8 mouse cellular contexts compared by ENCODE assay signal in genomic region chr17:43883016-43883415, GRCm38 (mm10).
DNase-seq lines count a peak whose midpoint lies in the region; ATAC-seq and TF ChIP-seq lines count a peak whose summit lies in the region.

No protein-coding gene starts in this region.

- H3K4me2 ChIP-seq in midbrain, embryonic 12.5 days (replicated peaks), result no peak overlapping the region

- H3K9me3 ChIP-seq in midbrain, embryonic 12.5 days, result no peaks in the 10 kb centered on the region
- H3K9me3 ChIP-seq in midbrain, embryonic 10.5 days (replicated peaks), result no peaks in the 10 kb centered on the region

- H3K9ac ChIP-seq in midbrain, embryonic 12.5 days (replicated peaks), result no peak overlapping the region

- H3K27ac ChIP-seq in midbrain, embryonic 12.5 days (replicated peaks), result no peak overlapping the region
- no peak overlapping the region for H3K27ac ChIP-seq in midbrain, embryonic 10.5 days (replicated peaks)
- H3K27ac ChIP-seq in cortical plate, adult 2 months (ENCODE audit: insufficient read depth, low read length), result no peak overlapping the region

- H3K4me3 ChIP-seq in midbrain, embryonic 12.5 days, result no peak overlapping the region
- no peak overlapping the region for H3K4me3 ChIP-seq in midbrain, embryonic 10.5 days
- no peak overlapping the region for H3K4me3 ChIP-seq in cortical plate, adult 2 months (ENCODE audit: insufficient read depth, low read length)

- no peaks in the 10 kb centered on the region for H3K36me3 ChIP-seq in midbrain, embryonic 12.5 days
- no peaks in the 10 kb centered on the region for H3K36me3 ChIP-seq in midbrain, embryonic 10.5 days

- no peaks in the 10 kb centered on the region for H3K27me3 ChIP-seq in midbrain, embryonic 12.5 days
- no peaks in the 10 kb centered on the region for H3K27me3 ChIP-seq in midbrain, embryonic 10.5 days (ENCODE audit: low read depth, poor library complexity, severe bottlenecking)

- 0 out of 2 replicates have a peak, but pooled peaks have one; percentile 52 for ATAC-seq in midbrain, embryonic 12.5 days (ENCODE audit: low FRiP score, low read depth)

- H3K4me1 ChIP-seq in midbrain, embryonic 12.5 days, result no peaks in the 10 kb centered on the region
- H3K4me1 ChIP-seq in midbrain, embryonic 10.5 days, result no peaks in the 10 kb centered on the region
- no peaks in the 10 kb centered on the region for H3K4me1 ChIP-seq in cortical plate, adult 2 months (ENCODE audit: control insufficient read depth, insufficient read depth, low read length)

- TF ChIP-seq CTCF in cortical plate, adult 2 months (IDR thresholded peaks at IDR 0.05; ENCODE audit: extremely low read depth, insufficient read depth, low read length), result peak; percentile 52

- WGBS in midbrain, embryonic 12.5 days, result 24% methylated on average over 1 of the region's 1 CpGs
- WGBS in midbrain, embryonic 10.5 days, result 40% methylated on average over 1 of the region's 1 CpGs

- no peak for TF ChIP-seq POLR2A in cortical plate, adult 2 months (IDR thresholded peaks at IDR 0.05; ENCODE audit: extremely low read depth, insufficient read depth, low read length)

- peak; percentile 30 for DNase-seq in gastrocnemius, adult 18-20 months (ENCODE audit: low spot score)
- DNase-seq in gastrocnemius, postnatal 25 days, result no peak
- no peak for DNase-seq in midbrain, embryonic 10.5 days (ENCODE audit: low spot score)
- peak; percentile 63 for DNase-seq in mesoderm, embryonic 11.5 days (ENCODE audit: low read depth, low spot score)
- DNase-seq in urinary bladder, postnatal 14 days (ENCODE audit: low spot score), result no peak
- DNase-seq in heart, postnatal 4 days, result no peak

Comparison
In these comparisons a context has a peak if more than half of its experiments do, and no peak if none do; other contexts are left out.
1. DNase-seq: peak in gastrocnemius, adult 18-20 months (single experiment) and mesoderm, embryonic 11.5 days (single experiment); none in gastrocnemius, postnatal 25 days (single experiment), midbrain, embryonic 10.5 days (single experiment), urinary bladder, postnatal 14 days (single experiment) and heart, postnatal 4 days (single experiment).